12 mouse cellular contexts compared by ENCODE assay signal in genomic region chr9:64564315-64564767, GRCm38 (mm10).
DNase-seq lines count a peak whose midpoint lies in the region.
"Had no signal": no experiment of that assay in that cellular context is flagged by ENCODE, and none has a peak within 500 bp of the region (broad histone marks: within the 10 kb centered on the region; RNA-seq: fewer than 3 reads in every experiment).

No protein-coding gene starts in this region.

- peaks cover 15% of the 10 kb centered on the region; the same call in 1 of the 2 replicates for H3K27me3 ChIP-seq in heart, embryonic 10.5 days (ENCODE audit: insufficient read depth, poor library complexity, severe bottlenecking)

- no peak overlapping the region for H3K4me3 ChIP-seq in heart, embryonic 10.5 days
- H3K4me3 ChIP-seq: hindbrain, embryonic 10.5 days had no signal

- no peak overlapping the region for H3K27ac ChIP-seq in heart, embryonic 10.5 days
- H3K27ac ChIP-seq: hindbrain, embryonic 10.5 days had no signal

- H3K36me3 ChIP-seq in heart, embryonic 10.5 days = no peaks in the 10 kb centered on the region
- H3K36me3 ChIP-seq: hindbrain, embryonic 10.5 days had no signal

- H3K9me3 ChIP-seq in heart, embryonic 10.5 days = peaks cover 3% of the 10 kb centered on the region; the same call in 1 of the 2 replicates

- peak; percentile 12 to 21 for DNase-seq in lung, adult 18-20 months
- DNase-seq in lung, postnatal 14 days = no peak
- DNase-seq in NIH3T3 (ENCODE audit: low read depth) = peak; percentile 2
- peak; percentile 76 for DNase-seq in liver
- peak; percentile 3 for DNase-seq in naive thymus-derived CD4-positive, alpha-beta T cell, adult 2 months (ENCODE audit: low read depth)
- no peak for DNase-seq in left cerebral cortex, adult 18-20 months (ENCODE audit: low spot score in 2 of 2)
- DNase-seq in heart, embryonic 10.5 days (ENCODE audit: low spot score) = no peak
- DNase-seq in cerebellum, adult 11 months = no peak
- DNase-seq: gastrocnemius, postnatal 10 days; midbrain, embryonic 14.5 days; thymus, adult 2 months had no signal

- WGBS in heart, embryonic 10.5 days = 74% methylated on average over 5 of the region's 5 CpGs

- H3K4me1 ChIP-seq in heart, embryonic 10.5 days = peaks cover 23% of the 10 kb centered on the region

Comparison
In these comparisons a context has a peak if more than half of its experiments do, and no peak if none do; other contexts are left out.
1. DNase-seq: peak in lung, adult 18-20 months (2 of 2), NIH3T3 (single experiment), liver (single experiment) and naive thymus-derived CD4-positive, alpha-beta T cell, adult 2 months (single experiment); none in lung, postnatal 14 days (single experiment), left cerebral cortex, adult 18-20 months (0 of 2), heart, embryonic 10.5 days (single experiment) and cerebellum, adult 11 months (single experiment).